Mouse (Mus musculus) brown adipose tissue, adult 24 weeks (tissue): ENCODE measurements around the gene Tcta. TPM values are rescaled to one million over a fixed set of nuclear protein-coding genes. Genes with fewer than 3 reads are reported as not detected.
"Not testable (repeated sequence)": the region's sequence is repeated elsewhere in the genome, so short reads cannot be mapped to it uniquely, and the experiment has no call there.

ENCODE experiments used
- H3K27ac ChIP-seq: fragments of 200-500 bp; replicated peaks from 2 replicates; pipeline ENCODE4 v1.5.1; 2012; ENCODE audit warnings: low read depth, mild to moderate bottlenecking, low read length
- H3K4me1 ChIP-seq: fragments of 200-500 bp; 2 replicates; pipeline ENCODE4 v1.6.1; 2012; ENCODE audit warnings: low read length, mixed read lengths; ENCODE audit not compliant: control insufficient read depth, insufficient read depth, insufficient read length
- H3K4me3 ChIP-seq: fragments of 200-500 bp; 2 replicates; pipeline ENCODE4 v1.5.1; 2012; ENCODE audit warnings: low read depth, mild to moderate bottlenecking, low read length, moderate library complexity; ENCODE audit not compliant: insufficient read depth
- polyA plus RNA-seq: library from polyadenylated mRNA; stranded (reverse); fragments of >200 nt; gene quantifications from 2 replicates; pipeline ENCODE4 v1.2.4, GENCODE M21; 2012; ENCODE audit not compliant: missing spikeins, insufficient read depth, insufficient read length

The Tcta gene
- polyA plus RNA-seq, 1 experiment: 32.4 TPM

DNA sequence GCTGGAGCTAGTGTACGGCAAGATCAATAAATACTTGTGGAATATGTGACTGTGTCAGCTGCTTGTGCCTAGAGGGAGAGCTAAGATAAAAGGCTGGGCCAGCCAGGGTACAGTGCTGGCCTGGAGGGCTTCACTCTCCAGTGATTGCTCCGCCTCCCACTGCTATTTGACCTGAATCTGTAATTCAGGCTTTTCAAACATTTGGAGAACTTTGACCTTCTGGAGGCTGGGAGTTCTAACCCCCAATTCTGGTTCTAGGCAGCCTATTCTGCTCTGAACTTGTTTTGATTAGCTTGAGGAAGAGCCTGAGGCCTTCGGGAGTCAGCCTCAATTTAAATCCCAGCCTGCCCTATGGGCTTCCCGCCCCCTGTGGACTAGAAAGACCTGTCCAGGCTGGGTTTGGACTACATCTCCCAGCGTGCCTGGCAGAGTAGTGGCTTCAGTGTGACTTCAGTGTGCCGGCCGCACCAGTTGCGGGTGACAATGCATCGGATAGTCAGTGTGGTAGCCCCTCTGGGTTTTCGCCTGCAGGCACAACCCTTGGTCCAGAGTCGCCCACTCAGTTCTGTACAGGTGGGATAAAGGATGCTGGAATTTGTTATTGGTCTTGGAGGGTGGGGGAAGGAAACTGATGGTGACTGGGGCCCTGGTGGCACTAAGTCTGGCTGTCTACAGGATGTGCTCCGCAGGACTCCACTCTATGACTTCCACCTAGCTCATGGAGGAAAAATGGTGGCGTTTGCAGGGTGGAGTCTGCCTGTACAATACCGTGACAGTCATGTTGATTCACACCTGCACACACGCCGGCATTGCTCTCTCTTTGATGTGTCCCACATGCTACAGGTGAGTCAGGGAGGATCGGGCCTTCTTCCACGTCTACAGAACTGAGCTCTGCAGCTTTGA lies 9.3 kb downstream of the Tcta start, which contains the start of gene Amt:
Gene Amt (plus strand): TSS at position 401 of the 903 bp plus-strand sequence.
- no peak within 1 kb of the TSS for H3K4me3 ChIP-seq
- H3K27ac ChIP-seq: no peak within 1 kb of the TSS

DNA sequence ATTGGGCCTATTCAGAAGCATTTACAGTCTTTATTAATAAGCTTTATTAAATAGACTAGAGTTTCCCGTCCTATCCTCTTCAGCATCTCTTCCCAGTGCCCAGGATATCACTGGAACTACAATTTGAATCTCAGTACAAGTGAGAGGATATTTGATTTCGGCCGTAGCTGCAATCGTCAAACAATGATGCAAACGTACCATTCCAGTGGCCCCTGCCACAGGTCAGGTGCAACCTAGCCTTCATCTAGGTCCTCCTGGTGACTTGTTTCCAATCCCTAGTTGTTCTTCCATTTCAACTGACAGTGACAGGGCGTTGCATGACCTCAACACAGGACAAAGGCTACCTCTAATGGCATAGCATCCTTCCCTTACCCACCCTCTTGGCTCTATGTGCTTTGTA lies 15.2 kb downstream of the Tcta start:
- Histone ChIP-seq H3K27ac (no peak overlapping the region), H3K4me1 (no peaks in the 10 kb centered on the region), H3K4me3 (peak overlapping the region; percentile 67)

More for the DNA sequence above, 9.3 kb downstream of the Tcta start, which contains the start of gene Amt:
- H3K4me1 ChIP-seq: no peaks in the 10 kb centered on the region

DNA sequence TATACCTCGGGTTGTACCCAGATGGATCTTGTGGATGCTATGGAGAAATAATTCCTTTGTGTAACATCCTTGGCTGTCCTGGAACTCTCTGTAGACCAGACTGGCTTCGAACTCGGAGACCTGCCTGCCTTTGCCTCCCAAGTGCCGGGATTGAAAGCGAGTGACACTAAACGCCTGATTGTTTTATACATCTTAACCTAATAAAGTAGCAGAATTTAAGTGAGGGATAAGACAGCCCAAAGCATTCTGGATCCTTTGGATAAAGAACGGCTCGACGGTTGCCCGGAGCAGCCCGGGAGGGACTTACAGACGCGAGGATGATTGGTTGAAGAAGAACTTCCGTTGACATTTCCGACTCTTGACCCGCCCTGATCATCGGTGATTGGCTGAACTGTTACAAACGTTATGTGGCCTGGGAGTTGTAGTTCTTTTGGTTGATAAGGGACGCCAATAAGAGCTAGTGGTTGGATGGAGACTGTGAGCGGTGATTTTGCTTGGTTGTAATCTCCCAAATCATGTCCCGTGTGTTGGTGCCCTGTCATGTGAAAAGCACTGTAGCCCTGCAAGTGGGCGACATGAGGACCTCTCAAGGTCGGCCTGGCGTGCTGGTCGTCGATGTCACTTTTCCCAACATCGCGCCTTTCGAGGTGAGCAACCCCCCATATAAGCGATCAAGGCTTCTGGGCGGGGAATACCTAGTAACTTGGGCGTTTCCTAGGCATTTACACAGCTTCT lies 15.8 kb downstream of the Tcta start, which contains the start of gene Nicn1:
Gene Nicn1 (plus strand): TSS at position 414 of the 735 bp plus-strand sequence.
- Histone ChIP-seq H3K4me1 (no peaks in the 10 kb centered on the region), H3K4me3 (peak within 1 kb of the TSS; percentile 67), H3K27ac (peak within 1 kb of the TSS; percentile 38)

DNA sequence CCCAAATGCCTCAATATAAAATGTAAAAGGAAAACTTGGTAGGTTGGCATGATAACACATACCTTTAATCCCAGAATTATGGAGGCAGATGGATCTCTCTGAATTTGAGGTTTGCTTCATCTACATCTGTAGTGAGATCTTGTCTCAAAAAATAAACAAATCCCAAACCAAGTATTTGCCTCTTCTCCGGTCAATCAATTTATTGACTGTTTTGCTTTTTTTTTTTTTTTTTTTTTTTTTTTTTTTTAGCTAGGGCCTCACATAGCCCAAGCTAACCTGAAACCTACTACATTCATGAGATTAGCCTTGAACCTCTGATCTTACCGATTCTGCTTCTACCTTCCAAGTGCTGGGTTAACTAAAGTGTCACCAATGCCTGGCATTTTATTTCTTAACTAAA lies 16.6 kb downstream of the Tcta start:
- H3K27ac ChIP-seq: no peak overlapping the region
- H3K4me3 ChIP-seq: no peak overlapping the region
- H3K4me1 ChIP-seq: no peaks in the 10 kb centered on the region

DNA sequence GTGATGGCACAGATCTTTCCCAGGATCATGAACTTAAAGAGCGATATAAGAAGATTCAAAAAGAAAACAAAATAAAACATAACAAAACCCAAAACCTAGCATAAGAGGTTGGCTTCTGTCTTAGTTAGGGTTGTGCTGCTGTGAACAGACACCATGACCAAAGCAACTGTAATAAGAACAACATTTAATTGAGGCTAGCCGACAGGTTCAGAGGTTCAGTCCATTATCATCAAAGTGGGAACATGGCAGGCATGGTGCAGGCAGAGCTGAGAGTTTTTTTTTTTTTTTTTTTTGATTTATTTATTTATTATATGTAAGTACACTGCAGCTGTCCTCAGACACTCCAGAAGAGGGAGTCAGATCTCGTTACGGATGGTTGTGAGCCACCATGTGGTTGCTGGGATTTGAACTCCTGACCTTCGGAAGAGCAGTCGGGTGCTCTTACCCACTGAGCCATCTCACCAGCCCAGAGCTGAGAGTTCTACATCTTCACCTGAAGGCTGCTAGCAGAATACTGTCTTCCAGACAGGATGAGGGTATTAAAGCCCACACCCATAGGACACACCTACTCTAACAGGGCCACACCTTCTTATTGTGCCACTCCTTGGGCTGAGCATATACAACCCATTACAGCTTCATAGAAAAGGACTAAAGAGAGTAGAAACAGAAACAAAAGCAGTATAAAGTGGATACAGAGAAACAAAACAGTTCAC lies 18.3 kb downstream of the Tcta start:
- H3K4me3 ChIP-seq, H3K4me1 ChIP-seq, H3K27ac ChIP-seq: not testable (repeated sequence)

DNA sequence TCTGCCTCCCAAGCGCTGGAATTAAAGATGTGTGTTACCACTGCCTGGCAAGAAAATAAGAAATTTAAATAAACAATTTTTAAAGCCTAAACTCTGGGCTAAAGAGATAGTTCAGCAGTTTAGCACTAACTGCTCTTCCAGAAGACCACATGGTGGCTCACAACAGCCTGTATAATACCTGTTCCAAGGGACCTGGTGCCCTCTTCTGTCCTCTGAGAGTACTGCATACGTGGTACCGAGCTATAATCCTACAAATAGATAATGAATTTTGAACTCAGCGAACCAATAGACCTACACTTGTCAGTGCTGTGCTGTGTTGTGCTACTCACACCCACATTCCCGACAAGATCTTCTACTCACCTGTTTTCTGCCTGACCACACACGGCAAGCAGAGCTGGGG lies 21.6 kb downstream of the Tcta start:
- H3K4me3 ChIP-seq: no peak overlapping the region
- peaks cover 2% of the 10 kb centered on the region for H3K4me1 ChIP-seq
- no peak overlapping the region for H3K27ac ChIP-seq

DNA sequence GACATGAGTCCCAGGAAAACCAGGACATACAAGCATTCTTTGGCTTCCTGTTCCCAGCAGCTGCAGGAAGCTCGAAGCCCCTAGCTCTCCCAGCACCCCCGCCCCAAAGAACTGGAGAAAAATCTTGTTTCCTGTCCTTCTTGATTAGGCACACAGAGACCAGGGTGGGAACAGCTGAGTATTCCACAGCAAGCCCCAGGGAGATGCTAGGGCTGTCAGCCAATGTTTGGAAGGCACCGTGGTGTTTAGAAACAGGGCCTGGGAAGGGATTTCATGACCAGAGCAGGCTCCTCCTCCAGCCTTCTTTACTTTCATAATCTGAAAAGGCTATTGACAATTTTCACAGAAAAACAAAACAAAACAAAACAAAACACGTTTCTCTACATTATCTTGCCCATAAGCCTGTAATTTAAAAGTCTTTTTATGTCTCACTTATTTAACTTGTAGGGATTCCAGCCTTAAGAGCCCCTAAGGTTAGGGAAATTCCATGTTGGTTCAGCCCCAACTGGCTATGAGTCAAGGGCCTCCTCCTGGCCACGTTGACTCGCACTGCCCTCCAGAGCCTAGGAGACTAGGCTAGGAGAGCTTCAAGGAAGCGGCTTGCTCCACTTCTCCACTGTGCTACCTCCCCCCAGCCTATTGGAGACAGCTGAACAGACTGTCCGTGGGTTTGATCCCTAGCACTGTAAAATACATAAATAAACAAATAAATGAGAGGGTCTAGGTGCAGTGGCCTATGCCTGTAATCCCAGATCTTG lies 25.7 kb downstream of the Tcta start:
- H3K4me3 ChIP-seq: no peak overlapping the region
- peaks cover 6% of the 10 kb centered on the region for H3K4me1 ChIP-seq
- H3K27ac ChIP-seq: peak overlapping the region; percentile 72

DNA sequence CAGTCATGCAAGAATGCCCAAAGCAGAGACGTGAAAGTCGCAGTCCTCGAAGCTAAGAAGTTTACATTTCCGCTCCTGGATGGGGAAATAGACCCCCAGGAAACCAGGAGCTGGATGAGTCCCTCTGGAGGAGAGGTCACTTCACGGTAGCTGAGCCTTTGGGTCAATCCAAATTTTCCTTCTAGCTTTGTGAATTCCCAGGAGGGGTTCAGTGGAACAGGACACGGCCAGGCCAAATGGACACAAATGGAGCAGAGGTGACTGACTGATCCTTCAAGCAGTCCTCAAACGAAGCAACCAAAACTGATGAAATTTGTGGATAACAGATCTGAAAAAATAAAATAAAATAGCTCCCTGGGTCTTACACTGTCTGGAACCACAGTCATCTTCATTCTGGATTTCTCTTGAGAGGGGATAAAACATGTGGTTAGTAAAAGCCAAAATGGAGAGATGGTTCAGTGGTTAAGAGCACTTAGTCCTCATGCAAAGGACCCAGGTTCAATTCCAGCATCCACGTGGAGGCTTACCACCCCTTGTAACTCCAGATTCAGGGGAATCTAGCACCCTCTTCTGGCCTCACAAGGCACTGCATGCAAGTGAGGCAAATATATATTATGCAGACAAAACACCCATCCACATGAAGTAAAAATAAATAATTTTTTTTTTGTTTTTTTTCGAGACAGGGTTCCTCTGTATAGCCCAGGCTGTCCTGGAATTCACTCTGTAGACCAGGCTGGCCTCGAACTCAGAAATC lies 27.1 kb downstream of the Tcta start:
- no peak overlapping the region for H3K4me3 ChIP-seq
- H3K4me1 ChIP-seq: peaks cover 7% of the 10 kb centered on the region
- peak overlapping the region; percentile 91 for H3K27ac ChIP-seq

DNA sequence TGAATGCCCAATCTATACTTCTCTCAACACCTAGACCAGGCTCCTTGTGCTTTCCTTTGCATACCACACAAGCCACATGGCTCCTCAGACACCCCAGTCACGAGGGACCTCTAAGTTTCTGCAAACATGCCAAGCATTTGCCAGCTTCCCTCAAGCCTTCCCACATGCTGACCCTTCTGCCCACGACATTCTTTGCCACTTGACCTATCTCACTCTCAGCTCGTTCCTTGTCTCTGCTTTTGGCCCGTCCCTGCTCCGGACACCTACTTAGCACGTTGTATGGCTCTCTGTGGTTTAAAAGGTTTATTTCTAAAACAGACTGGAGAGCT lies 30.7 kb downstream of the Tcta start:
- peak overlapping the region; percentile 71 for H3K27ac ChIP-seq
- peaks cover 14% of the 10 kb centered on the region for H3K4me1 ChIP-seq
- no peak overlapping the region for H3K4me3 ChIP-seq

DNA sequence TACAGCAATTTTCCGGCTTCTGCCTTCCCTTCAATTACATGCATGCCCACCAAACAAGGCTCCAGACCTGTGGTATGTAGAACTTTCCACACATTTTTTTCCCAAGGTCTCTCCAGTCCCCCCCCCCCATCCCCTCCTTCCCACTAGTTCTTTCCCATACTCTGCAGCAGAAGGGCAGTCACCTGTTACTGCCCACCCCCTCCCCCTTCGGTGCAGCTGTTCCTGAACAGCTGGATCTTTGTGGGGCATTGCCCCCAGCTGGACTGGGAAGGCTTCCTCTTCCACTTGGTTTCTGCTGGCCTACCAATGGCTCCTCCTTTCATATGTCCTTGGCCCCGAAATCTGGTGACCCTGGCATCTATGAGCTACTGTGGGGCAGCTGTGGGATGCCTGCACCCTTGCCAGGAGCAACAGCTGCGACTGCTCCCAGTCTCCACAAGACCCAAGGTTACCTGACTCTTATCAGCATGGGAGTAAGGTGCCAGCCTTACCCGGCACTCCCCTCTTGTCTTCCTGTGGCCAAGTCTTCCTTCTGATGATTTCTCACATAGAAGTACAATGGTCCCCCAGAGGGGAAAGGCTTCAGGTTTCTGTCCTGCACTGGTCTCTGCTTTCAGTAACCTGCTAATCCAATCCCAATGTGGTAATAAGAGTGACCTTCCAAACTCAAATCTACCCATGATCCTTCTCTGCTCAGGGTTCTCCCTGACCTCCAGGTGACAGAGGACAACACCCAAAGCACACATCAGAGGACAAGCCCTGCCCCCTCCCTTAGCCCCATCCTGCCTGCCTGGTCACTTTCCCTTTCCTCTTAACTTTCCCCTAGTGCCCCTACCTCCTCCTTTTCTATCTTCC lies 31.3 kb downstream of the Tcta start:
- Histone ChIP-seq H3K4me1 (peaks cover 14% of the 10 kb centered on the region), H3K27ac (peak overlapping the region; percentile 71), H3K4me3 (peak overlapping the region; percentile 49)

DNA sequence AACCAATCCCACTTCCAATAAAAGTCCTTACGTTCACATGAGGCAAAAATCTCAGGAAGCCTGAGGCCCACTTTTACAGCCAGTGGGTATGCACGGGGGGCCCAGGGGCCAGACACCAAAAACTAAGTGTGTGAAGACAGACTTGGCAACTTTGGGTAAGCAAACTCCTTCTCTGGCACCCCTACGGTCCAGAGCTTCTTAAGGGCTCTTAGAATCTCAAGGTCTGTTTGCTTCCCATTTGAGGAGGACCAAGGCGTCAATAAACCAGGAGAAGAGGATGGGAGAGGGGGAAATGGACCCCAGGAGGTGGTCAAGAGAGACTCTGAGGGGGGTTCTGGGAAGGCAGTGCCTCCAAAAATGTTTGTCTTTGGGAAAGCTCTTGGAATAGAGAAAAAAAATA lies 32.5 kb downstream of the Tcta start:
- Histone ChIP-seq H3K27ac (peak overlapping the region; percentile 64), H3K4me1 (peaks cover 10% of the 10 kb centered on the region), H3K4me3 (peak overlapping the region; percentile 19; the same call in 1 of the 2 replicates)

DNA sequence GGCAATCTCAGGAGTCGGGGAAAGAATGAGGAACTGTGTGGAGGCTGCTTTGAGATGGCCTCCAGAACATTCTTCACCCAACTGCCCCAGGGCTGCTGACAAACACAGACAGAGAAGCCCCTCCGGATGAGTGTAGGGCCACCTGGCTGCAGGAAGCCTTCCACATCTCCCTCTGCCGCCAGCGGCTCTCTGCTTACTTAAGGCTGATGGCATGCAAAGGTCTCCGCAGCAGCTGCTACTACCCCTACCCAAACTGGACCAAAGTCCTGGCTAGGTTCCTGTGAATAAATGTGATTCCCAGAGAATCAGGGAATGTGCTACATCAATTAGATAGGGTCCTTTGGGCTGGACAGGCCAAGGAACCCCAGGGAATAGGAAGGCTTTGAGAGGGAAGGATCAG lies 33.3 kb downstream of the Tcta start:
- peak overlapping the region; percentile 64; the same call in 1 of the 2 replicates for H3K27ac ChIP-seq
- 0 out of 2 replicates have a peak overlapping the region, but pooled peaks have one; percentile 5 for H3K4me3 ChIP-seq
- H3K4me1 ChIP-seq: peaks cover 10% of the 10 kb centered on the region

DNA sequence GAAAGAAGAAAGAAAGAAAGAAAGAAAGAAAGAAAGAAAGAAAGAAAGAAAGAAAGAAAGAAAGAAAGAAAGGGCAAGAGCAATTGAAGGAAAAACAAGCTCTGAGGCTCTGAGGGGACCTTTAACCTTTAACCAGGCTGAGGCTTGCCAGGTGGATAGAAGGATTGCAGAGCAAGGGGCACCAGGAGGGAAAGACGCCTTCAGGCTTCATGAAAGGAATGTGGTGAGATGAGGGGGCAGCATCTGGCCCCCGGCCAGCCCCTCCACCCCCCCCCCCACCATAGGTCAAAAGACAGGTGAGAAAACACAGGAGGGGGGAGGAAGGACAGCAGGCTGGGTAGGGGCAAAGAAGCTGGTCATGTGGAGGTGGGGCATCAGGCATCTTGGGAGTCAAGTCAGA lies 34.0 kb downstream of the Tcta start:
- Histone ChIP-seq H3K4me3 (no peak overlapping the region), H3K4me1 (peaks cover 13% of the 10 kb centered on the region), H3K27ac (no peak overlapping the region; the same call in 1 of the 2 replicates)
